Mouse (Mus musculus) retina, adult 2 months (tissue): Measurements from ENCODE around the gene Gm49380.

Experiments
- DNase-seq: peaks from one replicate; pipeline ENCODE4 v3.0.0-alpha.2; 2012; ENCODE audit warnings: low read depth, low spot score

The Gm49380 gene

DNA sequence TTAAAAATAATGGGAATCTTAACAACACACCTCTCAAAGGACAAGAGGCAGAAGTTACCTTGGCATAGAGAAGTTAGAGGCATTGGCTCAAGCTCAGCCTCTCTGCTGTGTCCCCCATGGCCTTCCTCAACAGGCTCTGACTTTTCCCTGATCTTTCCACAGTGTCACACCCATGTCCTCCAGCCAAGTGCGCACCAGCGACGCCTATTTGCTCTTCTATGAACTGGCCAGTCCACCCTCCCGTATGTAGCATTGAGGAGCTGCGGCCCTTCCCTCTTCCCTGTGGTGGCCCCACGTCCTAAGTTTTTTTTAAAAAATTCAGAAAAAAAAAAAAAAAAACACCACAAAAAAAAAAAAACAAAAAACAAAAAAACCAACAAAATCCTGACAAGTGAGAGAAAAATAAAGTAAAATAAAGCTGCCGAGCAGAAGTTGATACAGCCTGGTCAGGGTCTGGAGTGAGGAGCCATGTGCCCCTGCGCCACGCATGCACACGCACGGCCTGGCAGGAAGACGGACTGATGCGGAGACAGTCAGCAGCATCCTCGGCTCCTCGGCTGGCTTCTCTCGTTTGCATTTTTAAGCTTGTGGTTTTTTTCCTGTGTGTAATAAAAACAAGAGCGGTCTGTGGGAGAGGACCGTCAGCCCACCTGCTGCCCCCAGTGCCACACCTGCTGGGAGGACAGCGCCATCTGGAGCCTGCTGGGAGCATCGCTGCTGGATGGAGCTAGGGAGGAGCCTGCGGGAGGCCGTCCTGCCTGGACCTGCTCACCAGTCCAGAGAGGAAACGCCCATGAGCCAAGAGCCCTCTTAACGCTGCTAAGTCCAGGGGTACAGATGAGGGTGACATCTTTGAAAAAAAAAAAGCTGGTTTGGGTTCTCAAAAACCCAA is 19.4 kb downstream of the Gm49380 start:
- no peak for DNase-seq

DNA sequence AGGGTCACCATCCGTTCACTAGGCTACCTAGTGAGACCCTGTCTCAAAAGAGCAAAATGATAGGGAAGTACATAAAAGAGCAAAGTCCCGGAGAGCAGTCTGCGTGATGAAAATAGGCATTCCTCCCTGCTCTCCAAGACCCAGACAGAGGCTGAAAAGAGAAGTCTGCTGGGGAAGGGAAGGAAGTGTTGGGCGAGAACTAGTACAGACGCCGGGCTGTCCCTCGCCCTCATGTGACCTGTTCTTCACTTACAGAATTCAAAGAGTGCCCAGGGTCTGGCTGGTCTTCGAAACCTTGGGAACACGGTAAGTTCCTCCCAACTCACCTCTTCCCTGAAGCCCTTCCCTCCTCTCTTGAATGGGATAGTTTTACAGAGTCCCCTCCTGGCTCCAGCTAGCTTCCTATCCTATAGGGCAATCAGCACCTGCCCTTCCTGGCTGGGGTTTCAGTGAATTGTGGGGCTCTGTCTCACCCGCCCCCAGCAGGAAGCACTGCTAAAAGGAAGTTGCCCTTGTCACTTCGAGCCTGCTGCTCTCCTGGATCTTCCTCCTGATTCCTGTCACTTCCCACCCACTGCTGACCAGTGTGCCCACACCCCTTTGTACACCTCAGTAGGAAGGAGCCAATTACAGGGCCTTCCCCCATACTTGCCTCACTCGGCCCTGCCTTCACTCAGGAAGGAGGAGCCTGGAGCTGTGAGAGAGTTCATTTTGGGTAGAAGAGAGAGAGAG is 24.3 kb downstream of the Gm49380 start:
- no peak for DNase-seq

DNA sequence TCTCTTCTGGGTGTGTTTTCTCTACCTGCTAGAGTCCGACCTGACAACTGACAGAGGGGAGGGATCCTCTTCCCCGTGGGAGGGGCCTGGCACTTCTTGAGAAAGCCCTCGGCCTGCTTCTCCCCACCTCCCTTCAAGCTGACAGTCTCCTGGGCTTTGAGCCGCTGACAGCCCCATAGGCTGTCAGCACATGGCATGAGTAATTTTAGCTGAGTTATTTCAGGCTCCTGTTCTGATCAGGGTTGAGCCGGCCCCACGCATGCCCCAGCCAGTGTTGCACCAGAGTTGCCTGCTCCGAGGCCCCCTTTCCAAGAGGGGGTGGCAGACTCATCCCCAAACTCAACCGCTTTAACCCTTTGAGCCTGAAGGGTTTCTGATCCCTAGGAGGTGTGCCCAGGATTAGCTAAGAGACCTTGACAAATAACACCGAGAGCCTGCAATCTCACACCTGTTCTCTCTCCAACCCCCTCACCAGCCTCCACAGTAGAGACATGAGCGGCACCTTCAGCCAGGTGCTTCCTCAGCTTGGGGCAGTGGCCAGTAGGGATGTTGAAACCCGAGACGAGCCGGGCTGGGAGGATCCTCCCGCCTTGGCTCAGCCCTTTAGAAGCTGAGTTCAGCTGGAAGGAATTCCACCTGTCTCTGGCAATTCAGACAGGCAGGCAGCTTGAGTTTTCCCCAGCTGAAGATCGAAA is 25.4 kb downstream of the Gm49380 start:
- no peak for DNase-seq

DNA sequence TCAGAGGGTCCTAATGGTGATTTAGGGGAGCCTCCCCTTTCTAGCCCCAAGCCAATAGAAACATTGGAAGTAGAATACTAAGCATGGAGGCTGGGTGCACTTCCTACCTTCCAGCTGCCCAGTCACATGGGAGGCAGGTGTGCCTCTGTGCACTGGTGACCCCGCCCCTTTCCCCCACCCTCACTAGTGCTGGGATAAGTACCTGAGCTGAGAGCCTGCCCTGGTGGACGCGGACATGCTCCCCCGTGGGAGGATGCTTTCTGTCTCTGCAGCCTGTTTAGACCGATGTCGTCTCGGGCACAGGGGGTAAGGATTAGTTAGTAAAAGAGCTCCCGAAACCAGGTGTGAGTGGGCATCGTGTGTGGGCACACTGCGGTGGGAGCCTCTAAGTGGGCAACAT is 26.3 kb downstream of the Gm49380 start:
- DNase-seq, result no peak

DNA sequence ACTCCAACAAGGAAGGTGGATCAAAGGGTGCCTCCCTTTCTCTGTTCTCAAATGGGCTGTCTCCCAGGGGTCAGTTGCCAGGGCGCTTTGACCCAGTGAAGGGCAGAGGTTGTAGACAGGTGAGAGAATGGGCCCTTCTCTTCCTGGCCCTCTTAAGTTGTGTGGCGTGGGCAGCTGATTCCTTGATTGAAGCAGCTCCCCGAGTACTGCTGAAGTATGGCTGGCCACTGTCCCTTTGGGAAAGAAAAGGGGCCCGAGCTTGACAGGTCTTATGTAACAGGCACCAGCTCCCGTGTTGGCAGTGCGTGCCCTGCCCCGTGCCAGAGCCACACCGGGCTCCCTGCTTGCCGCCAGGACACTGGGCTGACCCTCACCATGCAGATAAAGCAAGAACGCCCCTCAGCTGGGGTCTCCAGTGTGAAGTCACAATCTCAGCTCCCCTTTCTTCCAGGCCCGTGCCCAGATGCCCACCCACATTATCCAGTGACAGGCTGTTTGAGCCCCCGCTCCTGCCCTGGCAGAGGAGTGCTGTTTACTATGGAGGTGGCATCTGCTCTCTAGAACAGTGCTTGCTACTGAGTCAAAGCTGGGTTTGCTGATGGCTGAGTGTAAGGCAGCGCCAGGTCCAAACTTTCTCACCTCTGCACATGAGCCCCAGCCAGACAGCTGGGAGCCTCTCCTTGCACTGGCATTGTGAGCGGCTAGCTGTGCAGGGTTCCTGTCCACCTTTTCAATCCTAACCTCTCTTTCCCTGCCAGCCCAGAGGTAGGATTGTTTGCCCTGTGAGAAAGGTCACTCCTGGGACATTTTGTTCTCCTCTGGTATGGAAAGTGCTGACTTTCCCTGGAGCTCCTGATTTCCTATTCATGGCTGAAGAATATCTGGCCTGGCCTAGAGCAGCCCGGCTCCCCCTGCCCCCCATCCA is 27.3 kb downstream of the Gm49380 start:
- DNase-seq, result no peak

DNA sequence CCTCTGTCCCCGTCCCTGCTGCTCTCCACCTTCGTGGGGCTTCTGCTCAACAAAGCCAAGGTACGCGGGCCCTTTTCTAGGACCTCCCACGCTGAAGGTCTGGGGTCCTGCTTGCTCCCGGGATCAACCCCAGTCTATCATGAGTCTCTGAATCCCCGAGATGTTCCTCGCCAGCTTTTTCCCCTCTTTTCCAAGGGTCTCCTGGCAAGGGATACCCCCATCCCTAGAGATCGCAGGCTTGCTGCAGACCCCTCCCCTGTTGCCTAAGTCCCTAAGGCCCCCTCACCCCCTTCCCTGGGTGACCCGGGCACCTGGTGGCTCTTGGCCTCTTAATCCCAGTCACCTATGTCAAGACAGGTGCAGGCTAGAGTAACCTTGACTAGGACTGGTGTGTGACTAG is 28.0 kb downstream of the Gm49380 start:
- DNase-seq, result no peak

DNA sequence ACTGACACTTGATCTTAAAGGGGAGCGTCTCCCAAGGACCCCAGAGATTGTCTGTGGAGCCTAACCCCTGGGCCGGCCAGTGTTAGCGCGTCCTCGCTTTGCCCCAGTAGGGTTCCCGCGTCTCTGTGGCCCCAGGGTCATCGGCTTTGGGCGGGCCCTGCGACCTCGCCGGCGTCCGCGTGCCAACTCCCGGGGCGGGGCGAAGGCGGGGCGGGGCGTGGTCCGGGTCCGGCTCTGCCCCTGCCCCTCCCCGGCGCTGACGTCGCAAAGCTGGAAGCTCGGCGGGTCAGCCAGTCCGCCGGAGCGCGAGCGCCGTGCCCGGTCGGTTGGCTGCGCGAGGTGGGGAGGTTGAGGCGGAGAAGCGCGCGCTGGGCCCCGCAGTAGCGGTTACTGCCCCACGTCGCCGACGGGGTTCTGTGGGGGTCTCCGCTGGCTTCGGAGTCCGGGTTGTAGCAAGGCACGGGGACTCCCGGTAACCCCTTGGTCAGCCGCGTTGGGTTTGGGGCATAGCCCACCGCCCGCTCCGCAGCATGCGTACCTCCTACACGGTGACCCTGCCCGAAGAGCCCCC is 28.6 kb downstream of the Gm49380 start:
- peak; percentile 88 for DNase-seq

DNA sequence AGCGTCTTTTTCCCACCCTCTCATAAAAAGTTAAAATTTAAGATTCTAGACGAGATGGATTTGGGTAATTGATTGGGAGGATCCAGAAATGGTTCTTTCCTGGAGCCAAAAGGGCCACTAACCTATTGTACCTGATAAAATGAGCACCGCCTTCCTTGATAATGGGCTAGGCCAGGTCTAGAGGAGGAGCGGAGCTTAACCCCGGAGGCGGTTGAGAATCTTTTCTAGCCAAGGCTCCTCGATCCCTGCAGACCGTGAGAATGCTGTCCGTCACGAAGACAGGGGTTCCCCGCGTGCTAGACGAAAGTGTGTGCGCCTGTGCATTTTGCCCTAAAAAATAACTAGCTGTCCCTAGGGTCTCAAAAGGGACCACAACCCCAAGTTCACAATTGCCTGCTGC is 29.1 kb downstream of the Gm49380 start:
- no peak for DNase-seq

DNA sequence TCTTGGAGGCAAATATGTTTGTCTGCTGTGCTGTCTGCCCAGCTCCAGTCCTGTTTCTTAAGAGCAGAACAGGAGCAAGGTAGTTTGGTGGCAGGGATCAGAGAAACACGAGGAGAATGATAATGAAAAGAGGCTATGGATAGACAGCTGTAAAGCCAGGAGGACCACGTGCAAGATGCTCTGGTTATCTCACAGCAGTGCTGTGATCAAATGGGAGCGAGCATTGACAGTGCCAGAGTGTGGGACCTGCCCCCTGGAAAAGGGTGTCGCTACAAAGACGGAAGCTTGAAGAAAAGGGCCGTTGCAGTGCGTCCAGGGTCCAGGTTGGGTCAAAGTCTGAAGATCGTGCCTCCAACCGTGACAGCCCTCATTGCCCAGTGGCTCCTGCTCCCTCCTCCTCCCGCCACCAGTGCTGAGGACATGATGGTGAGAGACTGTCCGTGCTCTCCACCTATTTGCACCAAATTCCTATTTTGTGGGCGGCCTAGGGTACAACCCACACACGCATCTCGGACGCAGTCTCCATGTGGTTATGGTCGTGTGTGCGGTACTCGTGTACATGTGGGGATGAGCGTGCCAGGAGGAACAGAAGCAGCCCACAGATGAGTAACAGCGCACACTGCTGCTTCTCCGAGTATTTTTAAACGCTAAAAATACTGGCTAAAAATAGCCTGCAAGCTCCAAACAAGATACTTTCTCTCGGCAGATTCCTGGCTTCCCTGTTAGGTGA is 29.7 kb downstream of the Gm49380 start:
- no peak for DNase-seq

DNA sequence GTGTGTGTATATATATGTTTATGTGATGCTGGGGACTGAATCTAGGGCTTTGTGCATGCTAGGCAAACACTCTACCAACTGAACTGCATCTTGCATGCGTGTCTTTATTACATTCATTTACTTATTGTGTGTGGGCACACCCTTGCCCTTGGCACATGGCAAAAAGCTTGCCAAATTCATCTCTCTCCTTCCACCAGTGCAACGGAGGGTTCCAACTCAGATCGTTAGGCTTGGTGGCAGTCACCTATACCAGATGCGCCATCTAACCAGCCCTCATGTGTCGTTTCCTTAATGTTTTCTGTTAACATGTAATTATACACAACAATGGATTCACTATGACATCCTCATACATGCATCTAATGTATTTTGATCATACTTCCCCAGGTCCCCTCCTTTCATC is 31.0 kb downstream of the Gm49380 start:
- DNase-seq, result no peak

DNA sequence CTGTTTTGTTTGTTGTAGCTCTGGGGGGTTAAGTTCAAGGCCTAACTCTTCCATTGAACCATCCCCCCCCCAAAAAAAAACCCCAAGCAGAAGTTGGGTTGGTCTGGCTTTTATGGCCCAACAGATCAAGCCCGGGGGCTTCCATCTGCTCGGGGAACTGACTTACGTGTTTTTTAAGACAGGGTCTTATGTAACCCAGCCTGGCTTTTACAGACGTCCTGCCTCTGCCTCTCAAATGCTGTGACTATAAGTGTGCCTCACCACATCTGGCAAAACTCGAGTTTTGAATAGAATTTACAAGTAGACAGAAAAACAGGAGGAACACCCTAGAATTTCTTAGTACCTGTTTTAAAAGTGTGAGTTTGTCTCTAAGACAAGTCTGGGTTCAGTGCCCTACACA is 31.7 kb downstream of the Gm49380 start:
- no peak for DNase-seq

DNA sequence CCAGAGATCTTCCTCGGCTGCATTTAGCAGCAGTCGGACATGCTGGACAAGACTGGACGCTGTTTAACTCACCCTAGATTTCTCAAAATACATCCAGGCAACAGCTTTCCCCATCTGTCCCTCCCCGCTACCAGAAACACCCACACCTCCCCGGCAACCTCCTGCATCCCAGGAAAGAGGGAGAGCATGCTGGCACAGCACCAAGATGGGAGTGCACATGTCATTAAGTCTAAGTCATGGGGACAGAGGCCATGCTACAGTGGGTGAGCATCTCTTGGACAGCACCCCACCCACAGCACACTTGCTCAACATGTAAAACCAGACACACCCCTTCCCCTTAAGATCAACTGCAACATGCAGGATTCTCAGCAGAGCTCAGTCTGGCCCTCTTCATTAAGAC is 32.3 kb downstream of the Gm49380 start:
- DNase-seq, result no peak

DNA sequence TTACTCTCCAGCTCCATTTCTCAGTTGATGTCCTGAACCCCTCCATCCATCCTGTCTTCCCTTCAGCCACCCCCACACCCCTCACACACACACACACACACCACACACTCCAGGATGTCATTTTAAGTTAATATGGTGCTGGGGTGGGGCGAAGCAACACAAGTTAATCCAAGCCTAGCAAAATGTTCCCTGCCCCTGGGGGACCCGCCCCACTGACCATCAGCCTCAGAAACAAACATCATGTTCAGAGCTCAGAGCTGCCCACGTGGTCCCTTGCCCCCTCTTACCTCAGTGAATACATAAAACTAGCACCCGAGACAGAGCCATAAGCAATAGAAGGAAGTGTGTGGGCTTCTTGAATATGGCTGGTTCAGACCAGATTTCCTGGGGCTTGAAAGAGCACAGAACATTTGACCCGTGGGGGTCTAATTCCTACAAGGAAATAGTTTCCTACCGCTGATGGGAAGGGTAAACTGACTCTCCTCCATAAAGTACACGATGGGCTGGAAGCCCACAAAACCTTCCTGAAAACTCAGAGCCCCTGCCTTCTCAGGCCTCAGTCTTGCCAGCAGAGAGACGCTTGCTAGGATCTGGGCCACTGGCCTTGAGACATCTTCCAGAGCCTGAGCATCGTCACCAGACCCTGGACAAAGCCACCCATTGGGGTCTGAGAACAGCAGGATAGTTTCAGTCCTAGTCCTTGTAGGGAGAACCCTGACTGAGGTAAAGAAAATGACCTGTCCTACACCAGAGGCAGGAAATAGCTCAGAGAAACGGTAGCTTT is 33.1 kb downstream of the Gm49380 start:
- DNase-seq, result no peak

DNA sequence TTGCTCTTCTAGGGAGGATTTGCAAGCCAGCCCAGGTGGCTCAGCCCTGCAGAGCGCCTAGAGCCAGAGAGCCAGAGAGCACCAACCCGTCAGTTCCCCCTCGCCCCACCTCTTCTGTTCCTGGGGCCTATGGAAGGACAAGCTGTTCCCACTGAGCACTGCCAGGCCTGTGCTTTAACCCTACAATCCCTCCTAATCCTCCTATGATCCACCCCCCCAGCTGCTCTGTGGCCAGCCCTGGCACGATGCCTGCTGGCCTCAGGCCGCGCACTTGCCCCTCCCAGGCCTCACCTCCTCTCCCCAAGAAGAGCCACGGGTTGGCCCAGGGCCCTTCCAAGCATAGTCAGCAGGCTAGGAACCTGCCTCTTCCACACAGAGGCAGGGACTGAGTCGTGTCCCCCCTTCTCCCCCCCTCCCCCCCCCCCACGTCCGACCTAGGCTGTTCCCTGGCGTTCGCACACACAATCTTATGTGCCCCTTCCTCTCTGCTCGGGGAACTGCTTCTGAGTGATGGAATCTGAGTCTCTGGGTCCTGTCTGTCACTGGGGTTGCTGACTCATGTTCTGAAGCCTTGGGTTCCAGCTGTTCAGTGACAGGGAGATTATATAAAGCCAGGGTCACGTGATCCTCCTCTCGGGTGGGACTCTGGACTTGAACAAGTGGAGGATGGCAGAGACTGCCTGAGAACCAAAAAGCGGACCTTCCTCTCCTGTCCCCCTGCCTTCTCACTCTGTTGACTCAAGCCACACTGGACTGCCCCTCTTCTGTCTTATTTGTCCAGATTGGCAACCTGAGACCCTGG is 34.1 kb downstream of the Gm49380 start:
- peak; percentile 94 for DNase-seq

DNA sequence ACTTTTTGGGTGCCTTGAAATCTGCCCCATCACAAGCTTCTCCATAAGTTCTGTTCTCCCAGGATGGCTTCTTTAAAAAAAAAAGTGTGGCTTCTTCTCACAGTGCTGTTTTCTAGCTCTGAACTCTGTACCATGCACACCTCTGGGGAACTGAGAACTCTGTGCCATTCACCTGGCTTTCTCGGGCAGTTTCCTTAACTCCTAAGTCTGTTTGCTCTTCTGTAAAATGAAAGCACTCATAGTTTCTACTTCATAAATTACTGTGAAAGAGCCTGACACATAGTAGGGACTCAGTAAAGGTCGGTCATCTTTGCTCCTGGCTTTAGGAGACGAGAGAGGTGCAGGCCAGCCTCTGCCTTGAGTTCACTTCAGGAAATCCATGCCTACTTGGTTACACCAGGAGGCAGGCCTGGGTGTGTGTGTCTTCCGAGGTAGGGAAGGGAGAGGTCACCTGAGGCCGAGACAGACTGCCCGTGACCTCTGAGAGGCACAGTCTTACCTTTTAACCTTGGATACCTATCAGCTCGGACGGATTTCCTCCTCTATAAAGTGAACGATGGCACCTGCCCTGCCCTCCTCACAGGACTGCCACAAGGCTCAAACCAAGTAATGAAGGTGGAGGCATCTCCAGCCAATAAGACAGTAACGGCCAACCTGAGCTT is 35.0 kb downstream of the Gm49380 start:
- DNase-seq, result no peak

DNA sequence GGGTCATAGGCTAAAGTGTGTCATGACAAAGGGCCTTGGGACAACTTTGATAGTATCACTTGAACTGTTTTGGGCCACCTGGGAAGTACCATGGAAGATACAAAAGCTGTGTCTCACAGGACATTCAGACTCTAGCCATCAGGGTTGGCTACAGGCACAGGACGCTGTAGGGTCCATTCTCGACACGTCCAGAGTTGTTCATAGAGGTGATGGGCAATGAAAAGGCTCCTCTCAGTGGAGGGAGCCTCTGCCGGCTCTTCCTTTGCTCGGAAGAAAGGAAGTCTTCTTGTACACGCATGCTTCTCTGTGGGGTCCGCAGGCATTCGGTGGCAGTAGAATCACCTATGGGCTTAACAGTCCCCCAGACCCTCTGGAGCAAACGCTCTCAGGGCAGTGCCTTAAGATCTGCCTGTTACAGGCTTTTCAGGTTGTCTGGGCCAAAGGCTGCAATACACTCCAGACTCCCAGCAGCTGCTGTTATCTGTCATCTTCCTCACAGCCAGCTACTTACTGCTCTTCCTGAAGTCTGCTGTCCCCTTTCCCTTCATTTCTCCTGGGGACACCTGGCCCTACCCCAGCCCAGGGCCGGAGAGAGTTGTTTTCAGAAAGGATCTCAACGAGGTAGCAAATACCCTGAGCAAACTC is 35.9 kb downstream of the Gm49380 start:
- no peak for DNase-seq

DNA sequence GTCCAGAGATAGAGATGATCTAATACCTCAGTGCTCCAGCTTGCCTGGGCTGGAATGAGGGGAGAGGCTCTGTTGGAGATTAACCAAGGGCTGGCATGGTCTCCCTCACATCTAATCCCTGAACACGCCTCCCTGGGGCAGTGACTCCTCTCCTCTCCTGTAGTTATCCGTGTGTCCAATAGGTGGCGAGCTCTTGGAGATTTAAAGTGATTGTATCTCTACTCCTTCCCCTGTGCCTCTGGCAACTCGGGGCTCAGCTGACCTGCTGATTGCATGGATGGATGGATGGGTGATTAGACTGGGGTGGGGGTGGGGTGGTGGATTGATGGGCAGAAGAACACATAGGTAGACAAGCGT is 36.6 kb downstream of the Gm49380 start:
- DNase-seq, result peak; percentile 91
